ENCODE assay signal across 8 mouse cellular contexts in genomic region chr14:61327618-61328450, GRCm38 (mm10). TPM values are rescaled to one million over a fixed set of nuclear protein-coding genes. Genes with fewer than 3 reads are reported as not detected.
DNase-seq lines count a peak whose midpoint lies in the region; ATAC-seq and TF ChIP-seq lines count a peak whose summit lies in the region.

No protein-coding gene starts in this region.

- peak overlapping the region; percentile 14; the same call in 1 of the 2 replicates for H3K4me3 ChIP-seq in embryonic facial prominence, embryonic 11.5 days (ENCODE audit: low read depth, low read length)
- H3K4me3 ChIP-seq in heart, adult 2 months: no peak overlapping the region

- peak overlapping the region; percentile 41 for H3K4me2 ChIP-seq in embryonic facial prominence, embryonic 11.5 days (ENCODE audit: low read depth, low read length)

- DNase-seq in adrenal gland, postnatal 25 days: peak; percentile 61
- DNase-seq in embryonic facial prominence, embryonic 11.5 days (ENCODE audit: low spot score): peak; percentile 67
- DNase-seq in heart, adult 2 months: peak; percentile 69 to 85
- peak; percentile 43 for DNase-seq in kidney, adult 11 months
- DNase-seq in left cerebral cortex, postnatal 25 days (ENCODE audit: low spot score in 2 of 2): peak; percentile 89 to 98
- peak; percentile 83 for DNase-seq in right cerebral cortex, postnatal 14 days
- DNase-seq in urinary bladder, postnatal 25 days (ENCODE audit: low spot score): peak; percentile 39

- TF ChIP-seq POLR2A in heart, adult 2 months (IDR thresholded peaks at IDR 0.05; ENCODE audit: insufficient read depth, low read depth, low read length): peak; percentile 55; the same call in 1 of the 2 replicates

- TF ChIP-seq EP300 in heart, adult 2 months (IDR thresholded peaks at IDR 0.05; ENCODE audit: insufficient read depth, low read depth, low read length): 0 out of 2 replicates have a peak, but pooled peaks have one; percentile 26

- peak; percentile 30 for TF ChIP-seq CTCF in heart, adult 2 months (IDR thresholded peaks at IDR 0.05)

- peak overlapping the region; percentile 34 for H3K9ac ChIP-seq in embryonic facial prominence, embryonic 11.5 days (replicated peaks; ENCODE audit: low read length)
- 0 out of 2 replicates have a peak overlapping the region, but pooled peaks have one; percentile 18 for H3K9ac ChIP-seq in heart, adult 2 months (ENCODE audit: low read depth, low read length)

- intact Hi-C loops in heart, adult 2 months (cut with DNase I): no loop called here
- intact Hi-C loops in left cerebral cortex, postnatal 25 days (cut with DNase I): no loop called here

- WGBS in embryonic facial prominence, embryonic 11.5 days: 27% methylated on average over 19 of the region's 19 CpGs
- 25% methylated on average over 19 of the region's 19 CpGs for whole genome bisulfite sequencing in heart, adult 2 months

- no peaks in the 10 kb centered on the region for H3K79me2 ChIP-seq in heart, adult 2 months (replicated peaks; ENCODE audit: control insufficient read depth, insufficient read depth, low read length)

- no peaks in the 10 kb centered on the region; the same call in 1 of the 2 replicates for H3K9me3 ChIP-seq in embryonic facial prominence, embryonic 11.5 days (replicated peaks; ENCODE audit: control insufficient read depth, low read length)

- ATAC-seq in embryonic facial prominence, embryonic 11.5 days (replicated peaks; ENCODE audit: insufficient number of reproducible peaks, low FRiP score, low TSS enrichment, low read depth): peak; percentile 57
- ATAC-seq in megakaryocyte progenitor cell, adult 5-6 weeks (replicated peaks; ENCODE audit: poor library complexity): peak; percentile 75

- H3K27me3 ChIP-seq in embryonic facial prominence, embryonic 11.5 days (ENCODE audit: control insufficient read depth, insufficient read depth, low read length): no peaks in the 10 kb centered on the region
- H3K27me3 ChIP-seq in heart, adult 2 months (ENCODE audit: control insufficient read depth, insufficient read depth, low read length): no peaks in the 10 kb centered on the region

- H3K27ac ChIP-seq in embryonic facial prominence, embryonic 11.5 days (replicated peaks; ENCODE audit: low read depth, low read length): no peak overlapping the region
- peak overlapping the region; percentile 57 for H3K27ac ChIP-seq in heart, adult 2 months

- no peaks in the 10 kb centered on the region; the same call in 1 of the 2 replicates for H3K4me1 ChIP-seq in embryonic facial prominence, embryonic 11.5 days (ENCODE audit: control insufficient read depth, insufficient read depth, low read length)
- H3K4me1 ChIP-seq in heart, adult 2 months (ENCODE audit: control insufficient read depth, insufficient read depth, low read length): no peaks in the 10 kb centered on the region

- H3K36me3 ChIP-seq in embryonic facial prominence, embryonic 11.5 days (replicated peaks; ENCODE audit: control insufficient read depth, insufficient read depth, low read depth, low read length): no peaks in the 10 kb centered on the region
- H3K36me3 ChIP-seq in heart, adult 2 months (ENCODE audit: control insufficient read depth, insufficient read depth, low read length): no peaks in the 10 kb centered on the region

RNA-seq across cellular contexts. Expression of gene Arl11, which starts 18.3 kb away (rescaled TPM):
- 0.86 and 0.91 TPM in 2 replicates for total RNA-seq in adrenal gland, postnatal 25 days (2021)
- polyA plus RNA-seq in embryonic facial prominence, embryonic 11.5 days (2014; fragmentation: Nextera tagmentation; extraction: Ambion mirVana): 0.74 and 0.84 TPM in 2 replicates
- under 1 TPM; 0.42 to 0.75 TPM for total RNA-seq in heart, adult 2 months (2021)
- 0.80 and 0.85 TPM in 2 replicates for polyA plus RNA-seq in heart, adult 2 months (2012; rRNA removed)
- total RNA-seq in left cerebral cortex, postnatal 25 days (2021): 1 to 10 TPM in 1 of 2 experiments, under 1 TPM in 1; 0.55 to 1.3 TPM
- total RNA-seq in megakaryocyte progenitor cell, adult 5-6 weeks (2015): 27.5 and 28.0 TPM in 2 replicates
- total RNA-seq in megakaryocyte progenitor cell, adult 5-6 weeks (2017): 15.5 and 21.1 TPM in 2 replicates

RNA-seq across cellular contexts. Expression of gene Ebpl, which starts 32.4 kb away (rescaled TPM):
- total RNA-seq in adrenal gland, postnatal 25 days (2021): 3.2 and 4.5 TPM in 2 replicates
- polyA plus RNA-seq in embryonic facial prominence, embryonic 11.5 days (2014; fragmentation: Nextera tagmentation; extraction: Ambion mirVana): 9.7 and 10.8 TPM in 2 replicates
- 1 to 10 TPM in 1 of 2 experiments, under 1 TPM in 1; 0.98 to 1.2 TPM for total RNA-seq in heart, adult 2 months (2021)
- polyA plus RNA-seq in heart, adult 2 months (2012; rRNA removed): 1.0 and 1.3 TPM in 2 replicates
- 1 to 10 TPM; 3.6 to 4.1 TPM for total RNA-seq in left cerebral cortex, postnatal 25 days (2021)
- total RNA-seq in megakaryocyte progenitor cell, adult 5-6 weeks (2015): 3.7 and 4.3 TPM in 2 replicates
- total RNA-seq in megakaryocyte progenitor cell, adult 5-6 weeks (2017): 1.6 and 2.7 TPM in 2 replicates

Comparison
In these comparisons a context has a peak if more than half of its experiments do, and no peak if none do; other contexts are left out.
1. DNase-seq: peak in every context shown above with its lines; median percentile 94 in left cerebral cortex, postnatal 25 days; 83 in right cerebral cortex, postnatal 14 days; 77 in heart, adult 2 months; 67 in embryonic facial prominence, embryonic 11.5 days; 61 in adrenal gland, postnatal 25 days; 43 in kidney, adult 11 months; 39 in urinary bladder, postnatal 25 days.